Mouse (Mus musculus) gastrocnemius, adult 2 months (tissue): ENCODE data around the gene Fbxw20. TPM values are rescaled to one million over a fixed set of nuclear protein-coding genes. Genes with fewer than 3 reads are reported as not detected.
"Not testable (repeated sequence)": the region's sequence is repeated elsewhere in the genome, so short reads cannot be mapped to it uniquely, and the experiment has no call there.

Experiments used
- DNase-seq: peaks from one replicate; pipeline ENCODE4 v3.0.0; 2022
- H3K27ac ChIP-seq: fragments of 200-600 bp; 2 replicates; pipeline ENCODE4 v1.8.1; 2022; ENCODE audit warnings: mild to moderate bottlenecking
- H3K4me3 ChIP-seq: fragments of 200-600 bp; 2 replicates; pipeline ENCODE4 v1.8.1; 2022; ENCODE audit warnings: mild to moderate bottlenecking, moderate library complexity
- CTCF ChIP-seq: fragments of 200-600 bp; IDR thresholded peaks from 2 replicates; pipeline ENCODE4 v1.8.1; 2022; ENCODE audit warnings: antibody characterized with exemption, mild to moderate bottlenecking, moderate library complexity
- intact Hi-C: fragments of 180-260 bp; cut with DNase I; formaldehyde crosslinking; loops from one replicate; pipeline ENCODE4 v1.15.1; 2025
- long read RNA-seq, 2 experiments: library from polyadenylated mRNA; stranded (forward); transcript quantifications; one replicate each; pipeline ENCODE4 v2.0.0; 2021
- total RNA-seq, 2 experiments: library from RNA; stranded (reverse); gene quantifications; 2 replicates each; pipeline ENCODE4 v1.2.3; 2021

Fbxw20 gene
- not detected for total RNA-seq
- long read RNA-seq, experiment 1: 0 reads
- long read RNA-seq, experiment 2: 0 reads

GRCm38 (mm10) chr9:109234654-109235053 lies at the start of gene Fbxw20:
Gene Fbxw20 (minus strand): TSS chr9:109234754.
- intact Hi-C loops: no loop called here
- Histone ChIP-seq H3K27ac (no peak within 1 kb of the TSS), H3K4me3 (no peak within 1 kb of the TSS)
- DNase-seq: no peak
- no peak for TF ChIP-seq CTCF

GRCm38 (mm10) chr9:109263041-109263440 lies 28.5 kb upstream of the Fbxw20 start:
- no peak for TF ChIP-seq CTCF
- no peak overlapping the region for H3K27ac ChIP-seq
- H3K4me3 ChIP-seq: no peak overlapping the region
- DNase-seq: no peak
- intact Hi-C loops: no loop called here

- no peak for DNase-seq
- no peak overlapping the region for H3K27ac ChIP-seq
- intact Hi-C loops: no loop called here
- no peak for TF ChIP-seq CTCF
- no peak overlapping the region for H3K4me3 ChIP-seq
Observed at GRCm38 (mm10) chr9:109218449-109218848, 16.1 kb downstream of the Fbxw20 start.

GRCm38 (mm10) chr9:109201347-109201746 lies 33.2 kb downstream of the Fbxw20 start:
- intact Hi-C loops, H3K4me3 ChIP-seq, DNase-seq, H3K27ac ChIP-seq: not testable (repeated sequence)

- Histone ChIP-seq H3K27ac (no peak overlapping the region), H3K4me3 (no peak overlapping the region)
- TF ChIP-seq CTCF: no peak
- intact Hi-C loops: no loop called here
- DNase-seq: no peak
Observed at GRCm38 (mm10) chr9:109200349-109200748, 34.2 kb downstream of the Fbxw20 start.

GRCm38 (mm10) chr9:109199353-109199752 lies 35.2 kb downstream of the Fbxw20 start:
- H3K4me3 ChIP-seq: no peak overlapping the region
- intact Hi-C loops: no loop called here

GRCm38 (mm10) chr9:109195875-109196274 lies 38.7 kb downstream of the Fbxw20 start, which contains the start of gene Fbxw13:
Gene Fbxw13 (minus strand): TSS chr9:109195975.
- H3K4me3 ChIP-seq, H3K27ac ChIP-seq, DNase-seq, intact Hi-C loops: not testable (repeated sequence)

More at GRCm38 (mm10) chr9:109199353-109199752, 35.2 kb downstream of the Fbxw20 start:
- no peak for DNase-seq
- H3K27ac ChIP-seq: no peak overlapping the region
- no peak for TF ChIP-seq CTCF

- DNase-seq: no peak
- Histone ChIP-seq H3K27ac (no peak overlapping the region), H3K4me3 (no peak overlapping the region)
- intact Hi-C loops: no loop called here
- TF ChIP-seq CTCF: no peak
Observed at GRCm38 (mm10) chr9:109177208-109177607, 57.3 kb downstream of the Fbxw20 start.

GRCm38 (mm10) chr9:109176301-109176700 lies 58.3 kb downstream of the Fbxw20 start:
- Histone ChIP-seq H3K27ac (no peak overlapping the region), H3K4me3 (no peak overlapping the region)
- no peak for DNase-seq
- intact Hi-C loops: no loop called here
- no peak for TF ChIP-seq CTCF

Other genes starting within 250 kb of the Fbxw20 start
- gene Ucn2, start 248.7 kb downstream of the Fbxw20 start, total RNA-seq: 1 to 10 TPM in 1 of 2 experiments, under 1 TPM in 1; 0.47 to 1.1 TPM
- 10 to 100 TPM; 26.4 to 58.3 TPM for gene Pfkfb4, start 243.0 kb downstream of the Fbxw20 start, total RNA-seq
- gene Shisa5, start 196.2 kb downstream of the Fbxw20 start, total RNA-seq: 10 to 100 TPM; 15.9 to 17.0 TPM
- 10 to 100 TPM; 13.2 TPM for gene Trex1, start 175.0 kb downstream of the Fbxw20 start, total RNA-seq
- gene Atrip, start 160.6 kb downstream of the Fbxw20 start, total RNA-seq: 1 to 10 TPM; 8.0 to 8.5 TPM
- gene Ccdc51, start 152.3 kb downstream of the Fbxw20 start, total RNA-seq: 1 to 10 TPM; 6.5 to 7.9 TPM
- gene Tma7, start 152.2 kb downstream of the Fbxw20 start, total RNA-seq: 100 to 1,000 TPM; 316 to 321 TPM
- 1 to 10 TPM in 1 of 2 experiments, under 1 TPM in 1; 0.54 to 1.1 TPM for gene Plxnb1, start 139.4 kb downstream of the Fbxw20 start, total RNA-seq
- gene Fbxw21, start 72.7 kb downstream of the Fbxw20 start, total RNA-seq: not detected
- gene Fbxw13, start 38.8 kb downstream of the Fbxw20 start, total RNA-seq: not detected
- not detected for gene Fbxw14, start 52.9 kb upstream of the Fbxw20 start, total RNA-seq
- not detected for gene Fbxw28, start 104.9 kb upstream of the Fbxw20 start, total RNA-seq
- gene Fbxw22, start 169.5 kb upstream of the Fbxw20 start, total RNA-seq: not detected
- not detected for gene Fbxw16, start 214.4 kb upstream of the Fbxw20 start, total RNA-seq